Mouse (Mus musculus): ENCODE measurements around the gene Derl3.

DNA sequence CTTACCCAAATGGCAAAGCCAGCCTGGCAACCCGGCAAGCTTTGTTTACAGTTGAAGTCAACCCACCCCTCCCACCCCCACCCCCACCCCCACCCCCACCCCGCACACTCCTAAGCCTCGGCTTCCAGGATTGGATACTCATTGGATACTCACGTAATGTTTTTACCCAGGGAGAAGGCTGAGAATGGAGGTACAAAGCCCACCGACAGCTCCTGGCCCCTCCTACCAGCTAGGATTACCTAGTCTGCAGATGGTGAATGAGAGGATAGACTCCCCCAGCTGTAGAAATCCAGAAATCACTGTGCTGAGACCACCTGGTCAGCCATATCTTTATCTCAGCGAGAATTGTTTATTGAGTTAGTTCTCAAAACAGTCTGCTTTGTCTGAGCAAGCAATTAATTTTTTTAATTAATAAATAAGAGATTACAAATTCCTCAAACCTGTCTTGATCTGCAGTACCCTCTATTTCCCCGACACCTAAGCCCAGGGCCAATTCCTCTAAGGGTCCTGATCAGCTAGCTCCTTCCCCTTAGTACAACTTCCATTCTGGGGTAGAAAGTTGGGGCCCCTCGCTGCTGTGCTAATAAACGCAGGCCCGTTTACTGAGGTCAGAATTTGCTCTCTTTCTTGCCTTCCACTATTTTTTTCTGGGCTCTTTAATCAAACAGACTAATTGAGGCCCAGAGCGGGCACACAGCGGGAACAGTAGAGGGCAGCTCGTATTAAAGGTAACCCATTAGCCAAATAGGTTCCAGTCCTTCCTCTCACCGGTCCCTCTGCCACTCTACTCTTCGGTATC is 10.6 kb upstream of the Derl3 start:
- TF ChIP-seq CTCF (conservative IDR thresholded peaks at IDR 0.05 in 1 of 2, IDR thresholded peaks at IDR 0.05 in 1 of 2; ENCODE audit: low read depth in 2 of 2, low read length in 2 of 2) (no peak), POLR2A (IDR thresholded peaks at IDR 0.05; ENCODE audit: low read depth, low read length) (no peak), ZNF384 (IDR thresholded peaks at IDR 0.05; ENCODE audit: low read depth, low read length) (no peak), ZC3H11A (IDR thresholded peaks at IDR 0.05; ENCODE audit: low read depth, low read length) (no peak), CHD1 (IDR thresholded peaks at IDR 0.05; ENCODE audit: low read depth, low read length) (no peak), EP300 (IDR thresholded peaks at IDR 0.05; ENCODE audit: low read length) (no peak), USF1 (IDR thresholded peaks at IDR 0.05; ENCODE audit: low read depth, low read length) (no peak), ZKSCAN1 (IDR thresholded peaks at IDR 0.05; ENCODE audit: borderline replicate concordance, low read depth, low read length) (no peak), MAX (IDR thresholded peaks at IDR 0.05; ENCODE audit: low read length) (no peak), TCF12 (IDR thresholded peaks at IDR 0.05; ENCODE audit: low read depth, low read length) (no peak), CHD2 (IDR thresholded peaks at IDR 0.05; ENCODE audit: low read length) (no peak), RCOR1 (conservative IDR thresholded peaks at IDR 0.05; ENCODE audit: low read depth, low read length) (no peak), MAZ (IDR thresholded peaks at IDR 0.05; ENCODE audit: low read depth, low read length) (no peak), SMC3 (IDR thresholded peaks at IDR 0.05; ENCODE audit: low read depth, low read length) (no peak)

Data from CH12.LX (cell line).